Mouse (Mus musculus): ENCODE data around the gene Hsf2.
A peak's percentile ranks its signal among the peaks of the same experiment; 100 is the strongest.
"Not testable (repeated sequence)": the region's sequence is repeated elsewhere in the genome, so short reads cannot be mapped to it uniquely, and the experiment has no call there.

Gene Hsf2

DNA sequence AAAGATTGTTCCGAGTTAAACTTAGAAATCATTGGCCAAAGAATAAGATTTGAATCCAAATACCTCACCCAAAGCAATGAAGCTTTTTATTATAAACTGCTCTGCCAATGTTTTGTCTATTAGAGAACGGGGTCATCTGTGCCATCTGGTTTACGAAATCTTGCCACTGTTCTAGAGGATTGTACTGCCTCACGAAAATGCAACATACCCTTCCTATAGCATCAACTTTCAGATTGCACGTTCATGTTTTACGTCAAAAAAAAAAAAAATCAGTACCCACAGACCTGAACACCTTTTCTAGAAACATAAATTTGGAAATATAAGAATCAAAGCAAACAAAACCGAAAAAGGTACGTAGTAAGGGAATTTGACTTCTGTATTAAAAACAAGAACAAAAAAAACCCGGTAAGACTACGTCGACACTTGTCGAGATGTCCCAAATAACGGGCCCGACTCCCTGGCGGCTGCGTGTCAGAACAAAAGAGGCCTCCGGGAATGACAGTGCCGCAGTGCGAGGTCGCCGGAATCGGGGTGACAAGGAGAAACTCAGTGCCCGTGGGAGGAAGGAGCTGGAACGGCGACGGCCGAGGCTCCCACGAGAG is 45.5 kb downstream of the Hsf2 start:
- DNase-seq (ENCODE audit: low read depth, low spot score) = no peak

DNA sequence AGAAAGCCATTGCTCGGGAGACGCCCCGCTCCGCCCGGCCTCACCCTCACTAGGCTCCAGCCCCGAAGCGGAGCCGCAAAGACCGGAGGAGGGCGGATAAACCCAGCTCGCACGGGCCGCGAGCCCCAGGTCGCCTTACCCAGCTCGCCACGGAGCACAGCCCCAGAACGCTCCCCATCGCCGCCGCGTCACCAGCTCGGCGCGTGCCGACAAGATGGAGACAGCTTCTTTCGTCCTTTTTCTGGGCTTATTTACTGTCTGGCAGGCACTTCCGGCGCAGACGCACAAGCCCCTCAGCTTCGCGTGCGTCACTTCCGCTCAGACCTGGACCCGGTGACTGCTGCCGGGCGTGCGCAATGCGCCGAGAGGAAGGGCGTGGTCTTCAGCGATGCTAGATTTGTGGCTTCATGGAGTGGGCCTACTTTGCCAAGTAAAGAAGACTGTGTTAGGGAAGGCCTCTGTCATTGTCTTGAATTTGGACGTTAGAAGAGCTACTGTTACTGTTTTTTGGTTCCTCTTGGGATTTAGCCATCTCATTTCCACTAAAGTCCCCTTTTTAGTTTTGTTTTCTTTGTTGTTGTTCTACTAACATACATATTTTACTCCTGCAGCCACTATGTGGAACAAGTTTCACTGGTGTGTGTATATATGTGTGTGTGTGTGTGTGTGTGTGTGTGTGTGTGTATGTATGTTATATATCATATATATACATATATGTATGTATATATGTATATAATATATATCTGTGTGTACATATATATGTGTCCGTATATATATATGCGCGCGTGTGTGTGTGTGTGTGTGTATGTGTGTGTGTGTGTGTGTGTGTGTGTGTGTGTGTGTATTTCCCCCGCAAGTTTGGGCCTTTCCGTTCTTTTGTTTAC is 46.3 kb downstream of the Hsf2 start, which contains the start of gene Serinc1:
Serinc1 (minus strand) TSS at position 313 of the 884 bp plus-strand sequence.
- peak; percentile 90 for DNase-seq (ENCODE audit: low read depth, low spot score)

DNA sequence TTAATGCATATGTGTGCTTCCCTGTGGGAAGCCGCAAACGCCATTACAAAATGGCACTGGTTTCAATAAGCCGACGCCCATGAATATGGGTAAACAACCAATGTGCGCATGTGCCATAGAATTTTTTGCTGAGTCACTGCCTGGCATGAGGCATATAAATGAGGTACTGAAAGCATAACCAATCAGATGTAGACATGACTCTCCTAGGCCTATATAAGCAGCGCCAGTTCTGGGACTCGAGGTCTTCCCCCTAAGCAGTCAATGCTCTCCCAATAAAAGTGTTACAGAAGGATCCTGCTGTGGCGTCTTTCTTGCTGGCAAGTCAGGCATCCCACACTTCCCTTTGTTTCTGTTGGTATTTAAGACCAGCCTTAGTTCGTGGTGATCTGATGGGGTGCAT is 57.7 kb downstream of the Hsf2 start:
- not testable (repeated sequence) for DNase-seq (ENCODE audit: low read depth, low spot score)

DNA sequence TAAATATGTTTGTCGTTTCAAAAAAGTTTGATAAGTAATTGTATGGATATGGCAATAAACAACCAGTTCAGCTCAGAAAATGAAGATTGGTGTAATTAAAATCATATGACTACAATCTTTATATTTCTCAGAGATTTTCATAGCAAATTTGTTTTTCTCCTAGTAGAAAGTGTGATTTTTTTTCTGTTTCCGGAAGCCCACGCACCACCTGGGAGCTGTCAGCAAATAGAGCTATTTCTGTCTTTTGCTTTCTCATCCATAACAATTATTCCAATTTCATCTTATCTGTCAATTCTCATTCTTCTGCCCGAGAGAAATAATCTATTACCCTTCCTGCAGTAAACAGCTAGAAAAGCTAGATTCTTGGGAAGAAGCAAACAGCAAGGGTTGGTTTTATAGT is 63.4 kb downstream of the Hsf2 start:
- DNase-seq (ENCODE audit: low read depth, low spot score) = no peak

DNA sequence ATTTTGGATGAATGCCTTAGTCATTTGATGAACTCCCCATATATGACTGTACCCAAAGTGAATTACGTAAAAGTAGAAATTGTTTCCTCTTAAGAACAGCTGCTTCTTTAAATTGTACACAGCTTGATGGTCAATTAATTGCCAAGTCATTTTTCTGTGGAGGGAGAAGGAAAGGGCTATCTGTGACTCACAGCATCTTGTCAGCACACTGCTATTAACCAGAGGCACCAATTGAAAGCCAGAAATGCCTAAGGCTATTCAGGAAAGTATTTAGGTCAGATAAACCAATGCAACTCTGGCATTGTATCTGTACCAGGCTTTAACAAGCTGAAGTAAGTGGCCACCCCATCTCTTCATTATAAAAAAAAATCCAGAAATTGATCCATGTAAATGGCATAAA is 67.5 kb downstream of the Hsf2 start:
- DNase-seq (ENCODE audit: low read depth, low spot score) = no peak

DNA sequence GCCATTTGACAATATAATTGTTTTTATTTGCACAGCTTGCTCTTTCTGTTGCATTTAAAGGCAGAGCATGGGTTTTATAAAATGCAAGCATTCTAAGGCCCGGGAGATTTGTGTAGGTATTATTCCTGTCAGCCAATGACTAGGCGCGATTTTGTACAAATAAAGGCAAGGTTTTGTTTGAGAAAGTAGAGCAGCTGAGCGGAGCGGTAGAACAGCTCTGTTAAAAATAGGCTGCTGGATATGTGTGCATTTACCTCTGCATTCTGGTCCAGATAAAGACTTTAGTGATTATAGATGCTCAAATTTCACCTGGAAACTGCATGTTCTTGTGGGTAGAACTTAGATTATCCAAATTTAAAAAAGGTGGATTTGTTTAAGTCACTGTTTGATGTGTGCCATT is 71.4 kb downstream of the Hsf2 start:
- no peak for DNase-seq (ENCODE audit: low read depth, low spot score)
